Mouse (Mus musculus): ENCODE measurements around the gene Lrr1. TPM values are rescaled to one million over a fixed set of nuclear protein-coding genes. Genes with fewer than 3 reads are reported as not detected.

The Lrr1 gene
- total and polyA plus RNA-seq, 3 experiments, result 14.1 to 23.1 TPM; not detected in 1

- TF ChIP-seq MAZ (IDR thresholded peaks at IDR 0.05; ENCODE audit: low read depth, low read length), result no peak
- no peak for TF ChIP-seq MEF2A (IDR thresholded peaks at IDR 0.05; ENCODE audit: extremely low read depth, insufficient replicate concordance, low read depth, low read length, poor library complexity, severe bottlenecking)
- no peak for TF ChIP-seq ELF1 (IDR thresholded peaks at IDR 0.05; ENCODE audit: low read depth, low read length)
- peak; percentile 19 to 59 (median 40); a peak in 5 of 6 replicates for TF ChIP-seq CTCF (IDR thresholded peaks at IDR 0.05 in 2 of 3, conservative IDR thresholded peaks at IDR 0.05 in 1 of 3; ENCODE audit: control insufficient read depth in 1 of 3, insufficient read depth in 1 of 3, low read depth in 2 of 3, low read length in 3 of 3, poor library complexity in 1 of 3, severe bottlenecking in 1 of 3)
- TF ChIP-seq ZC3H11A (IDR thresholded peaks at IDR 0.05; ENCODE audit: low read depth, low read length), result no peak
- peak; percentile 45 for TF ChIP-seq SMC3 (IDR thresholded peaks at IDR 0.05; ENCODE audit: low read depth, low read length)
These were observed 39.9 kb downstream of the Lrr1 start (continued) for GRCm38 (mm10) chr12:69208520-69208919.

DNA sequence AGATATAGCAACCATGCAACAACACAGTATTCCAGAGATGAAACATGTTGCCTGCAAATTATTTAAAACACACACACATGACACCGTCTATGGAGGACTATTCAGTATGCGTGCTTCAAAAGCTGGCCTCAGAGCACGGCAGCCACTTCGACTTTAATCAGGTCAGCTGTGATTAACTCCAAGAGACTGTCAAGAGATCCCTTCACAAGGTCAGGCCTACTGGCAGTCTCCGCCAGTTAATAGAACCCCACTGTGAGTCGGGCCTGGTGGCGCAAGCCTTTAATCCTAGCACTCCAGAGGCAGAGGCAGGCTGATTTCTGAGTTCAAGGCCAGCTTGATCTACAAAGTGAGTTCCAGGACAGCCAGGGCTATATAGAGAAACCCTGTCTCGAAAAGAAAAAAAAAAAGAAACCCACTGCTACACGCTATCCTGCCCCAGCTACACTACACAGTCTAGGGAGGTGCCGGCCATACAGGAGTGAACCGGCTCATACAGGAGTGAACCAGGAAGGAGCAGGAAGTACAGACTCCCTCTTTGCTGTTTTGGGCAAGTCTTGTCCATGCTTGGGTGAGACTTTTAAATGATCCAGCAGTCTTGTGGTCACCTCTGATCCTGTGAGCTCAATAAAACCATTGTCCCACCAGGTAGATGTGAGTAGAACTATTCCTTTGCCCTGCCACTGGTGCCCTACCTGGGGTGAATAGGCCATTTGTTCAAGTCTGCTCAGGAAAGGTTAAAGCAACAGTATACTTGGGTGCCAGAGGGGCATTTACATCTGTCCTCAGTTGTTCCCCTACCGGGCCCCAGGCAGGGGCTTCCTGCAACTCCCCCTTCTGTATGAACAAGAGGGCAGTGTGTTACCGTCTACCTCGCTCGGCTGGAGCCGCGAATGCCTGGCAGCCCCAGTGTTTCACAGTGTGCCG lies 41.7 kb downstream of the Lrr1 start:
- H3K36me3 ChIP-seq (ENCODE audit: control insufficient read depth in 1 of 2, insufficient read depth in 2 of 2, low read length in 2 of 2), result no peaks in the 10 kb centered on the region; a peak in 2 of 4 replicates

DNA sequence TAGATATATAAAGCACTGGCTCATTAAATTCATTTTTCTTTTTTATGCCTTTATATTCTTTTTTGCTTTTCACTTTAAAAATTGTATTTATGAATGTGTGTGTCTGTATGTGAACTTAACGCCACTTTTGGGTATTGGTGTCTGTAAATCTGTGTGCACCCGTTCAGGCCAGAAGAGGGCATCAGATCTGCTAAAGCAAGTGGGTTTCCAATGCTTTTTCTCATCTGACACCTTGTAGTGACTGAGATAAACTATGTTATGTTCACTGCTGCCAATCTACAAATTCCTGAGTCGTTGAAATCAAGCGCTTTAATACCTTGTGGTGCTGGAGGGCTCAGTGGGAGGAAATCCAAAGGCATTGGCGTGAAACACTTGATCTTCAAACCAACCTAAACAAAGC lies 42.4 kb downstream of the Lrr1 start:
- Histone ChIP-seq H3K36me3 (ENCODE audit: control insufficient read depth in 1 of 2, insufficient read depth in 2 of 2, low read length in 2 of 2) (no peaks in the 10 kb centered on the region; a peak in 2 of 4 replicates), H3K4me1 (ENCODE audit: control insufficient read depth in 1 of 2, insufficient read depth in 2 of 2, low read length in 2 of 2) (no peaks in the 10 kb centered on the region), H3K4me3 (ENCODE audit: control insufficient read depth in 1 of 2, insufficient read depth in 1 of 2, low read depth in 2 of 2, low read length in 2 of 2) (no peak overlapping the region), H3K9ac (ENCODE audit: control insufficient read depth, low read depth, low read length, poor library complexity, severe bottlenecking) (no peak overlapping the region), H3K27ac (ENCODE audit: control insufficient read depth, low read depth, low read length) (no peak overlapping the region), H3K27me3 (ENCODE audit: control insufficient read depth in 1 of 2, insufficient read depth in 2 of 2, low read length in 2 of 2) (no peaks in the 10 kb centered on the region), H3K9me3 (replicated peaks; ENCODE audit: insufficient read depth, low read length) (no peaks in the 10 kb centered on the region), H3K79me2 (ENCODE audit: control insufficient read depth, insufficient read depth, low read length, poor library complexity) (no peaks in the 10 kb centered on the region)
- peak; percentile 48 for DNase-seq (ENCODE audit: low read depth, low spot score)
- TF ChIP-seq SMC3 (IDR thresholded peaks at IDR 0.05; ENCODE audit: low read depth, low read length), result peak; percentile 60
- TF ChIP-seq BHLHE40 (IDR thresholded peaks at IDR 0.05; ENCODE audit: borderline replicate concordance, low read depth, low read length), result no peak
- peak; percentile 26 to 47 (median 41); a peak in 5 of 6 replicates for TF ChIP-seq CTCF (IDR thresholded peaks at IDR 0.05 in 2 of 3, conservative IDR thresholded peaks at IDR 0.05 in 1 of 3; ENCODE audit: control insufficient read depth in 1 of 3, insufficient read depth in 1 of 3, low read depth in 2 of 3, low read length in 3 of 3, poor library complexity in 1 of 3, severe bottlenecking in 1 of 3)
- TF ChIP-seq RAD21 (IDR thresholded peaks at IDR 0.05; ENCODE audit: low read depth, low read length), result peak; percentile 25

More for the DNA sequence above, 41.7 kb downstream of the Lrr1 start:
- H3K79me2 ChIP-seq (ENCODE audit: control insufficient read depth, insufficient read depth, low read length, poor library complexity), result no peaks in the 10 kb centered on the region
- H3K27ac ChIP-seq (ENCODE audit: control insufficient read depth, low read depth, low read length), result no peak overlapping the region
- TF ChIP-seq CHD2 (IDR thresholded peaks at IDR 0.05; ENCODE audit: low read length) (no peak), USF2 (IDR thresholded peaks at IDR 0.05; ENCODE audit: borderline replicate concordance in 1 of 2, insufficient read depth in 1 of 2, low read depth in 1 of 2, low read length in 2 of 2) (no peak), ZMIZ1 (IDR thresholded peaks at IDR 0.05; ENCODE audit: low read depth, low read length) (no peak), USF1 (IDR thresholded peaks at IDR 0.05; ENCODE audit: low read depth, low read length) (no peak), GATA1 (IDR thresholded peaks at IDR 0.05; ENCODE audit: low read depth, low read length) (no peak), HCFC1 (IDR thresholded peaks at IDR 0.05; ENCODE audit: low read depth, low read length) (no peak), E2F4 (IDR thresholded peaks at IDR 0.05; ENCODE audit: borderline replicate concordance, low read depth, low read length) (no peak), CHD1 (IDR thresholded peaks at IDR 0.05; ENCODE audit: low read depth, low read length) (no peak), POLR2AphosphoS2 (IDR thresholded peaks at IDR 0.05; ENCODE audit: low read length) (no peak), RCOR1 (IDR thresholded peaks at IDR 0.05; ENCODE audit: low read depth, low read length) (no peak), ZC3H11A (IDR thresholded peaks at IDR 0.05; ENCODE audit: low read depth, low read length) (no peak), ELF1 (IDR thresholded peaks at IDR 0.05; ENCODE audit: low read depth, low read length) (no peak), SMC3 (IDR thresholded peaks at IDR 0.05; ENCODE audit: low read depth, low read length) (no peak), ZKSCAN1 (IDR thresholded peaks at IDR 0.05; ENCODE audit: low read depth, low read length) (no peak), SIN3A (IDR thresholded peaks at IDR 0.05; ENCODE audit: low read length) (no peak)
- no peak for DNase-seq (ENCODE audit: low read depth, low spot score)
- H3K4me3 ChIP-seq (ENCODE audit: control insufficient read depth in 1 of 2, insufficient read depth in 1 of 2, low read depth in 2 of 2, low read length in 2 of 2), result no peak overlapping the region
- no peak overlapping the region for H3K9ac ChIP-seq (ENCODE audit: control insufficient read depth, low read depth, low read length, poor library complexity, severe bottlenecking)
- H3K4me1 ChIP-seq (ENCODE audit: control insufficient read depth in 1 of 2, insufficient read depth in 2 of 2, low read length in 2 of 2), result no peaks in the 10 kb centered on the region
- no peaks in the 10 kb centered on the region for H3K27me3 ChIP-seq (ENCODE audit: control insufficient read depth in 1 of 2, insufficient read depth in 2 of 2, low read length in 2 of 2)
- no peaks in the 10 kb centered on the region for H3K9me3 ChIP-seq (replicated peaks; ENCODE audit: insufficient read depth, low read length)
